Mouse (Mus musculus): Measurements from ENCODE around the gene Large1. TPM values are rescaled to one million over a fixed set of nuclear protein-coding genes. Genes with fewer than 3 reads are reported as not detected.
"Not testable (repeated sequence)": the region's sequence is repeated elsewhere in the genome, so short reads cannot be mapped to it uniquely, and the experiment has no call there.

Large1 gene
- total RNA-seq, 2 experiments from 2014 or later = 124 to 138 TPM

DNA sequence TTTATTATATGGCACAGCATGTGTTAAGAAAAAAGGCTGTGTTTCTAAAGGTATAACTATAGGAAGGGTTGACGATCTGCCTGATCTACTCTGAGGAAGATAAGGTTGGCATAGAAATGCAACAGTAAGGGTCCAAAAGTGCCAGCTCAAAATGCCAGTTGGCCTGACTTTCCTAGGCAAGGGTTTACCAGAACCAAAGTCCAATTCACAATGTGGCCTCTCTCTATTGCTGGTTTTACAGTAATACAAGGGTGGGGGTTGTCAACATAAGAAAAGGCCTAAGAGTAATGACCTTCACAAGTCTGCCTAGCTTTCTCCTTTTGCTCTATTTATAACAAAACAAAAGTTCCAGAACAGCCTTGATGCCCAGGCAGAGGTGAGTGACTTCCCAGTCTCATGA lies 166.0 kb downstream of the Large1 start:
- no peak for DNase-seq (ENCODE audit: low spot score in 2 of 2)

DNA sequence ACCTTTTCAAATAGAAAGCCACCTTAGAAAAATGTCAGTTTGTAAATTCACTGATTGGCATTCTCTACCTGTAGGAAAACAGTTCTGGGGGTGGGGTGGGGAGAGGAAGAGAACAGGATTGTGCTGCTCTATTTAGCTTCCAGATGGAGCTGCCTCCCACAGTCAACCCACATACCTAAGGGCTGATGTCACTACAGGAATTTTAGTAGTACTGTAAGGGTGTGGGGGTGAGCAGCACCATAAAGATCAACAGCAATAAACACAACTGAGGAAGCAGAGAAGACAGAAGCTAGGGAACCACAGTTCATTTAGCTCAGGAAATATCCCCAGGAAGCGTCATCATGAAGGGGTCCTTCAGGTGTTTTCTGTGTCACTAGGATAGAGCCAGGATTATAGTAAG lies 174.9 kb downstream of the Large1 start:
- peak; percentile 36 to 44 for DNase-seq (ENCODE audit: low spot score in 2 of 2)

DNA sequence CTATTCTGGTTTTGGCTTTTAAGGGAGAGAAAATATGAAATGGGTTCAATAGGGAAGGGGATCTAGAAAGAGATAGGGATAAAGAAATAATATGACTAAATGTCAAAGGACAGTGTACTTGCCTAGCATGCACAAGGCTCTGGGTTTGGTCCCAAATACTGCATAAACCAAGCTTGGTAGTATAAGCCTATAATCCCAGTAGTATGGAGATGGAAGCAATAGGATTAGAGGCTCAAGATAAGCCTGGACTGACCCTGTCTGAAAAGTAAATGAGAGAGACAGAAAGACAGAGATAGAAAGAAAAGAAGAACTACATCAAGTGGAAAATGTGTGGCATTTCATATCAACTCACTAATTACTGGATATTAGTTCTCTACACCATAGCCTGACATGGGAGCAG lies 180.7 kb downstream of the Large1 start:
- no peak for DNase-seq (ENCODE audit: low spot score in 2 of 2)

DNA sequence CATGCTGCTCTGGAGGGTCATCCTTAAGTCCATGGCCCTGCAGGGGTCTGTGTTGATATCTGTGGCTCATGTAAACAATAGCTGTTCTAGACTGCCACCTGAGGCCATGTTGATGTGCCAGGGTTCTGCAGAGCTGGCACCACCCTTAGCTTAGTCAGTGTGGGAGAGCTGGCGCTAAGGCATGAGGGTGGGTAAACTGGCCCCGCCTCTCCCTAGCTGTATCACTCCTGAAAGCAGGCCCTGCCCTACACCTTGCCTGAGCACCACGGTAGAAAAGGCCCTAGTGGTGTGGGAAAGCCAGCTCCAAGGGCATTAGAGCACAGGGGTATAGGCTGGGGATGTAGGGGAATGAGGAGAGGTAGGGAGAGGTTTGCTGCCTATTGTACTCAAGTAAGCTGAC lies 191.3 kb downstream of the Large1 start:
- DNase-seq (ENCODE audit: low spot score in 2 of 2) = no peak

DNA sequence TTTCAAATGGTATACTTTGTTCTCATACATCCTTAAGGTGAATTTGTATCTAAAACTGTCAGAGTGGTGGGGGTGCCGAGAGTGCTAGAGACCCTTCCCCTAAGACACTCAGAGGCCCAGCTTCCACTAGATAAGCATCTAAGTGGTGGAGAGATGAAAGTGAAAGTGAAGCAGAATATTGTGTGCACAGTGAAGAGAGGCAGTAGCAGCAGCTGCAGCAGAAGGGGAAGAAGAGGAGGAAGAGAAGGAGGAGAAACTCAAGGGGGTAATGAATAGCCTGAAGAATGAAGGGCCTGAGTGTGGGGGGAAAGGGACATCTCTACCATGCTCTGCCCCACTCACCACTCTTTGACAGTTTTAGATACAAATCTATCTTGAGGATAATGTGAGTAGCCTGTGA lies 191.8 kb downstream of the Large1 start:
- no peak for DNase-seq (ENCODE audit: low spot score in 2 of 2)

DNA sequence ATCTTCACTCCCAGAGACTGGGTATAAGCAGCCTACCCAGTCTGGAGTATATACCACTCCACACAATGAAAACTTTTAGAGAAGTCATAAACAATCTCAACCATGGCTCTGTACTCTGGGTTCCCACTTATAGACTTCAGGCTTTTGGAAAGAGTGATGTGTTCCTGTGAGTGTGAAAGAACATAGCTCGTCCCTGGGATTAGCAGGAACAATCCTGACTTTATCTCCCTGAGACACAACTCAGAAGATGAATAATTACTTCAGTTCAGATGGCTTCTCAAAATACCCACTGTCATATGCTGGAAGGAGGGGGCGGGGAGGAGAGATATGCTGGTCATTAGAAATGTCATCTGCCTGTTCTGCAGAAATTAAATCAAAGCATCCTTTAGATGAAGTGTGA lies 192.4 kb downstream of the Large1 start:
- no peak for DNase-seq (ENCODE audit: low spot score in 2 of 2)

DNA sequence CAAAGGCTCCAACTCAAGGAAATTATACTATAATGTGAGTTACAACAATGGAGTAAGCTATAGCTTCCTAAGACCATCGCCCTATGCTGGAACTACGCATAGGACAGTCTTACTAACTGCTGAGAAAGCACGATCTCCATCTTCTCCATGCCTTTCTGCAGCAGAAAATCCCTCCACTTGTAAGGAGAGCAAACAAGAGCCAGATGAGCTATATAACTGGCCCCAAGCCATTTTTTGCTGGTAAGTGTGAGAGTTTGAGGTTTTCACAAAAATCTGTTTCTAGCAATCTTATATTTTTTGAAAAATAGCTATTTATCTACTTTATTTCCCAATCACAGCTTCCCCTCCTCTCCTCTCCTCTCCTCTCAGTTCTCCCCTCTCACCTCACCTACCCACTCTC lies 206.1 kb downstream of the Large1 start:
- DNase-seq (ENCODE audit: low spot score in 2 of 2) = no peak

DNA sequence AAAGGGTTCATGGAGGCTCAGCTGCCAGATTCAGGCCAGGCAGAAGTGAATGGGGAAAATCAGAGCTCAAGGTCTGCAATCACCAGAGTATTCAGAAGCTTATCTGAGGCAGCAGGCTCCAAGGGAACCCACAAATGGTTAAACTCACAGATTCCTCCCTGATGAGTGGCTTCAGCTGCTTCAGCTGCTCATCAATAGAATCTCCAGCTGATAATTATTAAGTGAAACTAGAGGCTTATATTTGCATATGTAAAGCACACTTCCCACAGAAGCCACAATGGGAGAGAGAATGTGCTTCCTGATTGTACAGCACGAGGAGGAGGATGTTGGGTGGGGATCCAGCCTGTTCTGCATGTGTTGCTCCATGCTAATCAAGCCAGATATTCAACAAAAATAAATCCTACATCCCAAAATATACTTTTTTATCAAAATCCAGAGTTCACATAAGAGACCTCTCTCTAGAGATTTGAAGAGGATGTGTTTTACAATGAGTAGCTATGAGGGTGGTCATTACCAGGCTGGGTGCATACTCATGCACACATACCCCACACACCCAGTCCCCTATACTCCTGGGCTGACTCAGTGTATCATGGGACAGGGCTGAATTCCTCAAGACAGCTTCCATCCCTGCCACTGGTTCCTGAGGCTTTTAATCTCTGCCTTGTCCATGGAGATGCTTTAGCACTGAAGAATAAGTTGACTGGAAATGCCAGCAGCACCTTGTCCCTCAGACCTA lies 210.5 kb downstream of the Large1 start:
- no peak for DNase-seq (ENCODE audit: low spot score in 2 of 2)

DNA sequence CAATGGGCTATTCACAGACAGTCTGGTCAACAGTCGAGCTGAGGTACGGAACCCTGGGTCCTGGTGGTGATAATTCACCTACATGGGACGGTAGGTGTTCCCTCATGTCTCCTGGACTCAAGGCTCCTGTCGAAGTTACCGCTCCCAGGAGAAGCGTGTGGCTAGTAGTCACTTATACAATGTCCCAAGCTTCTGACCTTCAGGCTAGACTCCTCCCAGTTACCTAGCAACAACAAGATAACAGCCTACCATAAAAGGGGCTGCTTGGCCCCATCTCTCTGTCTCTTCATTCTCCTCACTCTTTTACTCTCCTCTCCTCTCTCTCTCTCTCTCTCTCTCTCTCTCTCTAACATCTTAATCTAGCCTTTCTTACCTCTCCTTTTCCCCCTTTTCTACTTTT lies 217.9 kb downstream of the Large1 start:
- DNase-seq (ENCODE audit: low spot score in 2 of 2) = no peak

DNA sequence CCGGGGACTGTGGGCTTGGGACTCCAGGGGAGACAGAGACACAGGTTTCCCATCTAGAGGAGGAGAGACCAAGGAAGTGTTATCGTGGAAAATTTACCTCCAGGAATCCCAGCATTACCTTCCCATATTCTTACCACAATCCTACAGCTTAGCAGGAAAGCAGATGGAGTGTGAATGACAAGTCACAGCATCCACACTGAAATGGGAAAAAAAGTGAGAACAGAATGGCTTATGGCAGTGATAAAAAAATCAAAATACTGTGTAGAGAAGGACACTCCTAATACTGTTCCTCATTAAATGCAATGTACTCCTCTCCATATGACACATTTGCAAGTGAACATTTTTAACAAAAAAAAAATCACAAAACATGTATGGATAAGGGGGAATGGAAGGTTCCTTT lies 221.3 kb downstream of the Large1 start:
- no peak for DNase-seq (ENCODE audit: low spot score in 2 of 2)

DNA sequence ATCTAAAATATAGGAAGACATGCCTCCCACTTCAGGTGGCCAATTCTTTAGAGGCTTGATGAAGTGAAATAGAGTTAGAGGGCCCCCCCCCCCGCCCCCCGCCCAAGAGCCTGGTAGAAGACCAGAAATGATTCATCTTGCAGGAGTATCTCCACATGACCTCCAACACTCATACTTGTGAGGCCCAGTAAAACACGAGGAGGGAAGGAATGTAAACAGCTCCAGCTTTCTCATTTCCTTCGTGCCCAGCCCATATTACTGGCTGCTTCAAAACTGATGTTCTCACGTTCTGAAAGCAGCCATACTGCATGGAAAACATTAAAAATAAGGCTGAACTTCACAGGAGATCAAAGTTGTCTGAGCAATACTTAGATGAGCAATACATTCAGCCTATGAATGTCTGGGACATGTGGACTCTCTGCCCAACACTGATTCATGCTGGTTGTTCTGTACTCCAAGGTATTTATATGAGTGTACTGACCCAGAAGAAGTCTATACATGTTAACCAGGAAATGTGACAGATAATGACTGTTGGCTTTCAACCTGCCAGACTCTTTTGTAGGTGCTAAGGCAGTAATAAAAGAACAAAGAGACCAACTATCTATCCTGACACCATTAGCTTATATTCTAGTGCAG lies 229.4 kb downstream of the Large1 start:
- no peak for DNase-seq (ENCODE audit: low spot score in 2 of 2)

DNA sequence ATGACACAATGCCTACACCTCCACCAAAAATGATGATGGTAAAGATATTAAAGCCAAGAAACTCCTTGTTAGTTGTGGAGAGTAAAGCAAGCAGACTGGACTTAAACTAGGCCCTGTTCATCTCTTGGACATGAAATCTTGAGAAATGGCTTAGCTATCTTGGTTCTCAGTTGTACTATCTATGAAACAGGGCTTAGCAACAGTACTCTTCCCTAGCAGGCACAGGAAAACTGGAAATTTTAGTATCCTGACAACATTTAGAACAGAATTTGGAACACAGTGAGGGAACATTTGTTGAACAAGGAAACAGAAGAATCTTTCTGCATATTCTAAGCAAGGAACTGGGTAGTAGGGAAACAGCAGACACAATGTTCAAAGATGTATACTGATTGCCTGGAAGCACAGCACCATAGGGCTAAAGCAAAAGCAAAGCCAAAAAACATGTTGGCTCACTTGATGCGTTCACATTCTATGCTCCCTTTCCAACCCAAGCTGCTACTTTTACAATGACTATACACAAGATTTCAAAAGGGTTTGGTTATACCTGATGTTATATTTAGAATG lies 240.9 kb downstream of the Large1 start:
- DNase-seq (ENCODE audit: low spot score in 2 of 2) = no peak

DNA sequence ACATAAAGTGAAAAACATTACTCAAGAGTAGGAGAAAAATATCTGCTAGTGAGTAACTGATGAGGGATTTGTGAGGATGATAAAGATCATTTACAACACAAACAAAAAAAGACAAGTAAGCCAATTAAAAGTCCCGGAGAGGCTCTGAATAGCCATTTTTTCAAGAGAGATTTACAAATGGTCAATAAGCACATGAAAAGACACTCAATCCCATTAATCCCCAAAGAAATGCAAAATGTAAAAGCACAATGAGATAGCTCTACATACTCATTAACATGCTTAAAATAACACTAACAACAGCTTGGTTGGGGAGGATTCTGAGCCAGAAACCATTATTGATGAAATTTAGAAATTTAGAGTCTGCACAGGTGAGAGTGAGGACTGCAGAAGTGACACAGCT lies 249.3 kb downstream of the Large1 start:
- DNase-seq (ENCODE audit: low spot score in 2 of 2) = no peak

DNA sequence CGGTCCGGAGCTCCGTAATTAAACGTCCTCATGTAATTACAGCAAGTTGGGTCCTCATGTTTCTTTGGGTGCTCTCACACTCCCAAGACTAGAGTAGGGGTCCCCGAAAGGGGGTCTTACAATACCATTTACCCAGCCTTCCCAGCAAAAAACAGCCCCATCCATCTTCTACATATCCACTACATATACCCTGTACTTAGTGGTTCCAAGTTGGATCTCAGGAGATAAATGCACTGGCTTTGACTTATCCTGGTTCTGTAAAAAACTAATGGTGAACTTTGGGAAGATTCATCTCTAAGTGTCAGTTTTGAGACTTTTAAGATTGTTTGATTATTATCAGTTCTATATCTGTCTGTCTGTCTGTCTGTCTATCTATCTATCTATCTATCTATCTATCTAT lies 252.3 kb downstream of the Large1 start:
- DNase-seq (ENCODE audit: low spot score in 2 of 2) = no peak

DNA sequence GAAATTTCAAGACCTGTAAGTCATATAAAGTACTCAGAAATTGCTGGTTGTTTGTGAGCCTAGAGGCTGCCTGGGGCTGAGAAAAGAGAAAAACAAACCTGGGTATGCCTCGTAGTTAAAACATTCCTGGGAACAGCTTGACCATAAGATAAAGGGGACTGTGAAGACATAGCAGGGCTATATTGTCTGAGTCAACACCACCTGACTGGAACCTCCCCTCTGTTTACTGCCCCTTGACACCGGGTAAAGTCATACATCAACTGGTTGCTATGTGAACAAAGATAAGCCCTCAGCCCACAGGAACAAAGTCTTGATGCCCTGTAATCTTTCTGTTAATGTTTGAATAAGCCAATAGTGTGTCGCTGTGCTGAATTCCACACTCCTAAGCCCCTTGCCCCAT lies 252.7 kb downstream of the Large1 start:
- not testable (repeated sequence) for DNase-seq (ENCODE audit: low spot score in 2 of 2)

DNA sequence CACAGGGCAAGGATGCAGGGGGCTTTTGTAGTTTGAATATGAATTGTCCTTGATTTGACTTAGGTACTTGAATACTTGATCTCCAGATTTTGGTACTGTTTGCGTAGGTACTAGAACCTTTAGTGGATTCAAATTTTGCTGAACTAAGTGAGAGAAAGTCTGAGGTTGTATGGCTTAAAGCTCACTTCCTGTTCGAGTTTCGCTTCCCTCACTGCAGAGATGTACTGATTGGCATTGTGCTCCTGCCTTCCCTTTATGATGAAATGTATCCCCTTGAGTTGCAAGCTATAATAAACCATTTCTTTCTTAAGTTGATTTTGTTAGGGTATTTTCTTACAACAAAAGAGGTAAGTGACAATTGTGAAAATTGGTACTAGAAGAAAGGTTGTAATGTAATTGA lies 253.8 kb downstream of the Large1 start:
- DNase-seq (ENCODE audit: low spot score in 2 of 2) = no peak

DNA sequence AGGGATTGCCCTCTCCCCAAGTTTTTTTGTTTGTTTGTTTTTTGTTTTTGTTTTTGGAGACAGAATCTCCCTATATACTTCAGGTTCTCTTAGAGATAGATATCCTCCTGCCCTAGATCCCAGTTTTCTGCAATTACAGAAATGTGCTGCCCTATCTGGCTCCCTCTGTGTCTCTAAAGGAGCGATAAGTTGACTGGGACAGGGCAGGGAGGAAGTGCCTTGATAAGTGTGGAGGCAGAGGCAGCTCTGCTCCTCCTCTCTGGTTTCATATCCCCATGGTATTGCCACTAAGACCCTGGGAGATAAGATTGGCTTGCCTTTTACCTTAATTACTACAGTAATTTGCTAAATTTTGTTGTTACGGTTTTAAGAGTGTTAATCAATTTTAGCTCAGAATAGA lies 256.4 kb downstream of the Large1 start:
- no peak for DNase-seq (ENCODE audit: low spot score in 2 of 2)

DNA sequence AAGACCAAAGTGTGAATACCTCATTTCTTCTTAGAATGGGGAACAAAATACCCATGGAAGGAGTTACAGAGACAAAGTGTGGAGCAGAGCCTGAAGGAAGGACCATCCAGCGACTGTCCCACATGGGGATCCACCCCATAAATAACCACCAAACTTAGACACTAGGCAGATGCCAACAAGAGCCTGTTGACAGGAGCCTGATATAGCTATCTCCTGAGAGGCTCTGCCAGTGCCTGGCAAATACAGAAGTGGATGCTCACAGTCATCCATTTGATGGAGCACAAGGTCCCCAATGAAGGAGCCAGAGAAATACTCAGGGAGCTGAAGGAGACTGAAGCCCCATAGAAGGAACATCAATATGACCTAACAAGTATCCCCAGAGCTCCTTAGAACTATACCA lies 275.6 kb downstream of the Large1 start:
- DNase-seq (ENCODE audit: low spot score in 2 of 2) = not testable (repeated sequence)

DNA sequence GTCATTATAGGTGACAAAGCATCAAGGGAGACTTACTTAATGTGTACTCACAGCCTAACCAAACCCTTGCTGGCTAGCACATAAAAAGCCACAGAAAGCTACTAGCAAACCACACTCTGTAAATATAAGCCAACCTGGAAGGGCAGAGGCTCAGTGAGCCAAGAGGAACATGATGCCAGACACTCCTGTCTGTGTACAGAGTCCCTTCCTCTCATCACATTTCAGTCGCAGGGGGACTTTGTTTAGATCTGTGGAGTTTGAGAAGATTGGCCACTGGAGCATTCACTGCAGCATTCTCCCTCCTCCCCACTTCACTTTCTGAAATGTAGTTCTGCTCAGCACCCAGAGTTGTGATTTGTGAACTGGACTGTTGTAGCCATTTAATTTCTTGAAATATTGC lies 291.9 kb downstream of the Large1 start:
- no peak for DNase-seq (ENCODE audit: low spot score in 2 of 2)

DNA sequence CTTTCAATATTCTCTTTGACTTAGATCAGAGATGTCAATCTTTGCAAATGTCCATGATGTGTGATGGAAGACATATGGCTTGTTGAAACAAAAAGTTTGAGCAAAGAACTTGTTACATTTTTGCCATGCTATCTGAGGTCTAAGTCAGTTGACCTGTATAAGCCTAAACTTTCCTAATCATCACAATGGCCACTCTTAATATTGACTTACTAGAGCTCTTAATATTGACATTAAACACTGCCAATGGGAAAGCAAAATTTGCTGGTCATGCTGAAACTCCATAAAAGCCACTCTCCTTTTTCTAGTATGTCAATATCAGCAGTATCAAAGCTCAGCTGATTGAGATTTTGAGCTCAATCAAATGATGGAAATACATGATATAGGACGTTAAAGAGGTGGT lies 298.6 kb downstream of the Large1 start:
- DNase-seq (ENCODE audit: low spot score in 2 of 2) = no peak

DNA sequence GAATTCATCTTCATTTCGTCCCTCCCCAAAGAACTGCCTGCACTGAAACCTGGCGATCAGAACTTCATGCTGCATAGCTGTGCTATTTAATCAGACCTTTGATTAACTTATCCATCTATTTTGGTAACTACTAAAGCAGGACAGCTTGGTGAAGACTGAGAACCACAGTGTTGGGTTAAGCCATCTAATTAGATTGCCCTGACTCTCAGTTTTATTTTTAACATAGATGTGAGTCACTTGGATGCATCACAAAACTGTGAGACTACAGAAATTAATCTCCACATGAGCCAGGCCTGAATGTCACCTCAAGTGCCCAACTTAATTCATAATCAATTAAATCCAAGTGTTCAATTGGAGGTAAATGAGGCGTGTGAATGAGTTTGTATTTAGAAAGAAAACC lies 299.5 kb downstream of the Large1 start:
- DNase-seq (ENCODE audit: low spot score in 2 of 2) = no peak

DNA sequence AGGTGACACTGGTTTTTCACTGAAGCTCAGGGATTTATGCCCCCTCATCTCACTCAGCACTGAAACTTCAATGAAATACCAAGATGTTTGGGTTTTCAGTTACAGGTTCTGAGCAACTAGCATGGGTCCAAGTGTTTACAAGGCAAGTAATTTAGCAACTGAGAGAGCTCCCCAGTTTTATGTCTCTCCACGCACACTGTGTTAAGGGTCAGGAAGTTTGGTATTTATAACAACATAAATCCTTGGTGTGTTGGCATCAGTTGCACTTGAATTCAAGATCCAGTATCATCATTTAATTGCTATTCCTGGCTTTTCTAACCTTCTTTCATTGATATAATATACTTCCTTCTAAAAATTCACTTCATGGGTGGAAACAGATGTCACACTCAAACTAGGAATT lies 300.9 kb downstream of the Large1 start:
- DNase-seq (ENCODE audit: low spot score in 2 of 2) = no peak

DNA sequence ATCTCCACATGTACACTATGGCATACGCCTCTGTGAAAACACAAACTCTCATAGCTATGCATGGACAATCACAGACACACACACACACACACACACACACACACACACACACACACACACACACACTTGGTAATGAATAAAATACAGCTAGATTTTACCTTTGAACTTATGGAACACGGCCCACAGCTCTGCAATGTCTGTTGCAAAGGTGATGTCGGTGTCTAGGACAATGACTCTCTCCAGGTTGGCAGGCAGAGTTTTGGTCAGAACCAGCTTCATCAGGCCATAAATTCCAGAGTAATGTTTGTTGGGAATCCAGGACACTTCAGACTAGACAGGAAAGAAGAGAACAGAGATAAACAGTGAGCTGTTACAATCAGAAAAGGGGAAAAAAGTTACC lies 305.2 kb downstream of the Large1 start:
- DNase-seq (ENCODE audit: low spot score in 2 of 2) = no peak
